Mouse (Mus musculus) heart, postnatal 0 days (tissue): ENCODE measurements at regions not wholly inside any gene's neighbourhood (a gene's known extent, or its start where the extent isn't known, plus 50 kb on each side); places are given as distances from the start of the nearest gene placed in this dataset.
A peak's percentile ranks its signal among the peaks of the same experiment; 100 is the strongest.

Source experiments
- ATAC-seq: fragments of 200-750 bp; cut with Nextera tagmentation; 2 replicates; pipeline ENCODE4 v1.8.0; 2017; ENCODE audit warnings: low read depth, moderate number of reproducible peaks, moderate library complexity; ENCODE audit not compliant: insufficient read depth
- DNase-seq: peaks from one replicate; pipeline ENCODE4 v3.0.0-alpha.2; 2016; ENCODE audit warnings: low spot score
- H3K27ac ChIP-seq: fragments of 300-500 bp; sonication (generic); 2 replicates; pipeline ENCODE4 v1.5.1; 2014; ENCODE audit warnings: low read depth, mild to moderate bottlenecking
- H3K27me3 ChIP-seq: fragments of 300-500 bp; sonication (generic); 2 replicates; pipeline ENCODE4 v1.6.1; 2014; ENCODE audit warnings: low read length, mixed read lengths; ENCODE audit not compliant: control insufficient read depth, insufficient read depth
- H3K36me3 ChIP-seq: fragments of 300-500 bp; sonication (generic); replicated peaks from 2 replicates; pipeline ENCODE4 v1.6.1; 2014; ENCODE audit warnings: low read length, mixed read lengths; ENCODE audit not compliant: control insufficient read depth, insufficient read depth
- H3K4me1 ChIP-seq: fragments of 300-500 bp; sonication (generic); 2 replicates; pipeline ENCODE4 v1.6.1; 2014; ENCODE audit warnings: antibody characterized with exemption; ENCODE audit not compliant: control insufficient read depth, insufficient read depth
- H3K4me2 ChIP-seq: fragments of 300-500 bp; sonication (generic); 2 replicates; pipeline ENCODE4 v1.6.1; 2014; ENCODE audit warnings: low read depth, mild to moderate bottlenecking, low read length, moderate library complexity
- H3K4me3 ChIP-seq: fragments of 300-500 bp; sonication (generic); 2 replicates; pipeline ENCODE4 v1.5.1; 2014; ENCODE audit warnings: low read depth, low read length
- H3K9ac ChIP-seq: fragments of 300-500 bp; sonication (generic); replicated peaks from 2 replicates; pipeline ENCODE4 v1.6.1; 2014; ENCODE audit warnings: low read depth, low read length, mixed read lengths
- H3K9me3 ChIP-seq: fragments of 300-500 bp; sonication (generic); replicated peaks from 2 replicates; pipeline ENCODE4 v1.6.1; 2016; ENCODE audit warnings: low read length; ENCODE audit not compliant: control insufficient read depth
- CTCF ChIP-seq: IDR thresholded peaks from 2 replicates; pipeline ENCODE4 v1.5.1; 2016; ENCODE audit warnings: antibody characterized with exemption, control low read depth, low read depth
- EP300 ChIP-seq: IDR thresholded peaks from 2 replicates; pipeline ENCODE4 v1.6.1; 2016; ENCODE audit warnings: antibody characterized with exemption, low read depth
- WGBS: fragments of 180-500 bp; shearing (Covaris S2); extraction: QIAGEN DNeasy Blood & Tissue Kit; methylation state at CpG from one replicate; pipeline ENCODE4 v1.1.7; 2014; 5-methylcytosine and 5-hydroxymethylcytosine counted together

- H3K4me3 ChIP-seq: no peak overlapping the region
- no peak overlapping the region for H3K9ac ChIP-seq
- DNase-seq: no peak
- no peak; the same call in 1 of the 2 replicates for ATAC-seq
- H3K36me3 ChIP-seq: no peaks in the 10 kb centered on the region
- WGBS: 48% methylated on average over 4 of the region's 4 CpGs
- TF ChIP-seq EP300 (no peak), CTCF (no peak)
- no peaks in the 10 kb centered on the region for H3K9me3 ChIP-seq
- H3K27ac ChIP-seq: no peak overlapping the region
- H3K4me1 ChIP-seq: 0 out of 2 replicates have a peak, but pooled peaks cover 14% of the 10 kb centered on the region
- no peak overlapping the region for H3K4me2 ChIP-seq
- H3K27me3 ChIP-seq: no peaks in the 10 kb centered on the region
Measured at GRCm38 (mm10) chr1:92751700-92752136, 79.7 kb upstream of the Gpc1 start.

GRCm38 (mm10) chr1:92749475-92749874 is 82.0 kb upstream of the Gpc1 start:
- no peak for DNase-seq
- H3K4me3 ChIP-seq: no peak overlapping the region
- no peak for ATAC-seq
- peaks cover 21% of the 10 kb centered on the region for H3K4me1 ChIP-seq
- no peak overlapping the region for H3K4me2 ChIP-seq
- H3K27ac ChIP-seq: no peak overlapping the region
- TF ChIP-seq EP300 (no peak), CTCF (no peak)
- no peak overlapping the region for H3K9ac ChIP-seq
- H3K27me3 ChIP-seq: no peaks in the 10 kb centered on the region
- 62% methylated on average over 7 of the region's 7 CpGs for WGBS
- H3K9me3 ChIP-seq: no peaks in the 10 kb centered on the region
- no peaks in the 10 kb centered on the region for H3K36me3 ChIP-seq

- Histone ChIP-seq H3K27ac (peak overlapping the region; percentile 43), H3K36me3 (no peaks in the 10 kb centered on the region), H3K9me3 (no peaks in the 10 kb centered on the region), H3K4me1 (peaks cover 18% of the 10 kb centered on the region), H3K4me2 (no peak overlapping the region), H3K27me3 (no peaks in the 10 kb centered on the region), H3K9ac (no peak overlapping the region), H3K4me3 (no peak overlapping the region)
- WGBS: 55% methylated on average over 5 of the region's 5 CpGs
- TF ChIP-seq EP300 (no peak), CTCF (no peak)
- DNase-seq: no peak
- ATAC-seq: no peak
Measured at GRCm38 (mm10) chr1:92745284-92745683, 86.2 kb upstream of the Gpc1 start.

DNA sequence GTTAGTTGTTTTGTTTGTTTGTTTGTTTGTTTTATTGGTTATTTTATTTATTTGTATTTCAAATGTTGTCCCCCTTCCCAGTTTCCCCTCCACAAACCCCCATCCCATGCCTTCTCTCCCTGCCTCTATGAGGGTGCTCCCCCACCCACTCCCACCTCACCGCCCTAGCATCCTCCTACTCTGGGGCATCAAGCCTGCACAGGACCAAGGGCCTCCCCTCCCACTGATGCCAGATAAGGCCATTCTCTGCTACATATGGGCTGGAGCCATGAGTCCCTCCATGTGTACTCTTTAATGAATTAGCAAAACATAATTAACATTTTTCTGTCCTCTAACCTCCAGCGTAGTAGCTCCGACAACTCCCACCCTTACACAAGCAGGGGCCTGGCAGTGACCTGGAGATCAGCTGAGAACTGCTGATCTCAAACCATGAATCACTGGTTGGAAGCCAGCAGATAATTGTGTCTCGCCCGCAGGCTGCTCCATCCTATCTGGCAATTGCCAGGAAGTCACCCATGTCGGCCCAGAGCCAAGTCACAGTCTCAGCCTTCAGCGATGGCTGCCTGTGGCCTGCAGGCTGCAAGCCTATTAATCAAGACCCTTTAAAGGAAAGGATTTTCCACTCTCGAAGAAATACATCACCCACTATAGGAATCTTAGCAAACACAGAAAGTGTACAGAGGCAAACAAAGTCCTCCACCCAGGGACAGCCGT is 86.8 kb upstream of the Gpc1 start:
- no peak overlapping the region for H3K4me2 ChIP-seq

DNA sequence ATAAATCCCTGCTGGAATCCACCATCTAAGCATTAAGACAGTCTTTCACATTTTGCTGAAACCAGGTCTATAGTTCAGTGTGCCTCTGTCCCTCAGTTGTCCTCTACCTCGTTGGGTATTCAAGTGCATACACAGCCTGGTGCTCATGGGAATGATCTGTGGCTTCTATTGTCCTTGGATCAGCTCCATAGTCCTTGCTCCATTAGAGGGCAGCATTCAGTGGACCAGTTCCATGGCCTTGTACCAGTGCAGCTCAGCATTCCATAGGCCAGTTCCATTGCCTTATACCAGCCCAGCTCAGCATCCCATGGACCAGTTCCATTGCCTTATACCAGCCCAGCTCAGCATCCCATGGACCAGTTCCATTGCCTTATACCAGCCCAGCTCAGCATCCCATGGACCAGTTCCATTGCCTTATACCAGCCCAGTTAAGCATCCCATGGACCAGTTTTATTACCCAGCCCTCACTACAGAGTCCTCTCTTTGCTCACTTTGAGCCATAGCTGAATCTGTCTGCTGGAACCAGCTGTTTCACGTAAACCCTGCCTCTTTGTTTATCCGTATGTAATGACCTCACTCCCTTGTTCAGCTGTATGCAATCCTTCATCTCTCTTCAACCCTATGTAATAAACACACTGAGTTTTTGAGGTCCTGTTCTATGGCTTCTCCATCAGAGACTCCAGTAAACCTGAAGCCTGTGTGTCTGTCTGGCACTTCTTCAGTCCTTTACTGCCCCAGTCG is 88.4 kb upstream of the Gpc1 start:
- Histone ChIP-seq H3K9ac (no peak overlapping the region), H3K4me1 (peaks cover 18% of the 10 kb centered on the region), H3K27me3 (no peaks in the 10 kb centered on the region), H3K9me3 (no peaks in the 10 kb centered on the region), H3K4me2 (no peak overlapping the region), H3K36me3 (no peaks in the 10 kb centered on the region), H3K27ac (no peak overlapping the region), H3K4me3 (no peak overlapping the region)
- DNase-seq (no peak), ATAC-seq (peak; percentile 43; the same call in 1 of the 2 replicates)
- TF ChIP-seq EP300 (no peak), CTCF (peak; percentile 25; the same call in 1 of the 2 replicates)
- 67% methylated on average over 4 of the region's 4 CpGs for WGBS

More for the DNA sequence above, 86.8 kb upstream of the Gpc1 start:
- Histone ChIP-seq H3K9me3 (no peaks in the 10 kb centered on the region), H3K4me3 (no peak overlapping the region), H3K27ac (peak overlapping the region; percentile 43), H3K27me3 (no peaks in the 10 kb centered on the region), H3K9ac (no peak overlapping the region), H3K36me3 (no peaks in the 10 kb centered on the region), H3K4me1 (peaks cover 18% of the 10 kb centered on the region)
- DNase-seq (peak; percentile 54), ATAC-seq (peak; percentile 57; the same call in 1 of the 2 replicates)
- WGBS: 20% methylated on average over 9 of the region's 9 CpGs
- TF ChIP-seq CTCF (no peak), EP300 (no peak)
